Mouse (Mus musculus) left cerebral cortex, postnatal 4 days (tissue): ENCODE measurements at regions not wholly inside any gene's neighbourhood (a gene's known extent, or its start where the extent isn't known, plus 50 kb on each side); places are given as distances from the start of the nearest gene placed in this dataset.
"Not testable (repeated sequence)": the region's sequence is repeated elsewhere in the genome, so short reads cannot be mapped to it uniquely, and the experiment has no call there.

Source experiments
- DNase-seq: peaks from one replicate; pipeline ENCODE4 v3.0.0-alpha.2; 2022
- intact Hi-C: fragments of 180-260 bp; cut with DNase I; formaldehyde crosslinking; loops from one replicate; pipeline ENCODE4 v1.15.1; 2025

DNA sequence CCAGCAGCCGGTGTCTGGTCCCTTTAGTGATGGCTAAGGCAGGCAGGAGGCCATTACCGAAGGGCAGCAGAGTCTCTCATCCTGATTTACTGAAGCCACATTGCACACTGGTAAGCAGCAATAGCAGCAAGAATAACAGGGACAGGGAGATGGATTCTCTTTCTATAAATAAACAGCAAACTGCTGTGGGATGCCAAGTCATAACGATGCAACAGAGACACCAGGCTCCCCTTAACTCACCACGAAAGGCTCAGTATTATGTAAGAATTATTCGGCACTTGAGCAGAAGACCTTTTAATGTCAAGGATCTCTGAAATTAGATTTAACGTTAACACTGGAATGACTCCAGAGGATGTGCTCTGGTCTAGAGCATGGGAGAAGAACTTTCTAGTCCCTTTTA is 202.1 kb downstream of the Ddx10 start:
- no peak for DNase-seq
- intact Hi-C loops = no loop called here

DNA sequence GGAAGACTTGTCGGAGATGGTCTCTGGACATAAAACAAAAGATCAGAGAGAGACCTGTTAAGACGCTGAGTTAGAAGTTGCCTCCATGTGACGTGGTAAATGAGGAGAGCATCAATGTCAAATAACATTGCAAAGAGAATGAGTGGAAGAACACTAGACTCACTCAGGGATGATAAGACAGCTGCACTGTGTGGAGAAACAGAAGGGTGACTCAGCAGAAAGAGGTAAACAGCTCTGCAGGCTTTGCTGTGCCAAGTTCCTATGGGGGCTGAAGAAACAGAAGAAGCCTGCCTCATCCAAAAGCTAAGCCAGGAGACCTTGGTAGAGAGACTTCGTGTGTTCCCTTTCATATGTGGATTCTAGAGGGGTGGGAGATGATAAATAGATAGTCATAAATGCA is 214.1 kb downstream of the Ddx10 start:
- DNase-seq = no peak

DNA sequence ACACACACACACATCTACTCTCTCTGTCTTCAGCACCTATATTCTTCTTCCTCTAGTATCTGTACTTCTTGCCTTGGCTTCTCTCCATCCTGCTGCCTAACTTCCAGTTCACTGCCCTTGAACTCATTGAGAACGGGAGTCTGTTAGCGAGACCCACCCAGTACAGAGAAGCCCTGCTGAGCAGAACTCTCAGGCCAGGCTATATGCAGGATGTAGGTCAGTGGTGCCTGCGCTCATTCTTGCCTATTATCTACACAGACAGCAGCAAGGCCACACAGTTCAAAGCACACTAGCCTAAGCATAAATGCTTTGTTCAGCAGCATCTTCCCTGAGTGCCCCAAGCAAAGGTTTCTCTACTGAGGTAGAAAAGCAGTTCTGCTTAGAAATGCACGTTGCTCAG is 225.8 kb downstream of the Ddx10 start:
- DNase-seq = no peak
- intact Hi-C loops = no loop called here

More for the DNA sequence above, 214.1 kb downstream of the Ddx10 start:
- intact Hi-C loops = no loop called here

DNA sequence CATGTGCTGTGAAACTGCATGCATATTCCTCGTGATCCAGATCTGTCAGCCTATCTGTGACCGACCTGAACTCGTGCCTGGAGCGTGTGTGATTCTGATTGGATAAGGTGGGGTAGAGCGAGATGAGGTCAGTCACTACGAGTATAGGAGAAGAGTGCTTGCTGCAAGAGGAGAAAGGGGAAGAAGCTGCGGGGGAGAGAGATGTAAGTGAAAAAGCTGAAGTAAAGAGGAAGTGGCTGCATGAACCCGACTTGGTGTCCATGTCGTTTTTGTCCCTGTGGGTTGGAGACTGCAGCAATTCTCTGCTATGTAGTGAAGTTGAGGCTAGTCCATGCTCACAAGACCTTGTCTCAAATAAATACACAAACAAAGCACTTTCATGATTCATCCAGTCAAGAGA is 237.1 kb downstream of the Ddx10 start:
- DNase-seq = no peak
- intact Hi-C loops = no loop called here

DNA sequence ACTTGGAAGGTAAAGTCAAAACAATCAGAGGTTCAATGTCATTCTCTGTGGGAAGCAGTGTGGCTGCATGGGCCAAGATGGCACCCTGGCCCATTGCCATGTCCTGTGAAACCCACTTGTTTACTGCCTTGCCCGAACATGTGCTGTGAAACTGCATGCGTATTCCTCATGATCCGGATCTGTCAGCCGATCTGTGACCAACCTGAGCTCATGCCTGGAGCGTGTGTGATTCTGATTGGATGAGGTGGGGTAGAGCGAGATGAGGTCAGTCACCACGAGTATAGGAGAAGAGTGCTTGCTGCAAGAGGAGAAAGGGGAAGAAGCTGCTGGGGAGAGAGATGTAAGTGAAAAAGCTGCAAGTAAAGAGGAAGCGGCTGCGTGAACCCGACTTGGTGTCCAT is 240.5 kb downstream of the Ddx10 start:
- peak; percentile 11 for DNase-seq
- intact Hi-C loops = no loop called here

DNA sequence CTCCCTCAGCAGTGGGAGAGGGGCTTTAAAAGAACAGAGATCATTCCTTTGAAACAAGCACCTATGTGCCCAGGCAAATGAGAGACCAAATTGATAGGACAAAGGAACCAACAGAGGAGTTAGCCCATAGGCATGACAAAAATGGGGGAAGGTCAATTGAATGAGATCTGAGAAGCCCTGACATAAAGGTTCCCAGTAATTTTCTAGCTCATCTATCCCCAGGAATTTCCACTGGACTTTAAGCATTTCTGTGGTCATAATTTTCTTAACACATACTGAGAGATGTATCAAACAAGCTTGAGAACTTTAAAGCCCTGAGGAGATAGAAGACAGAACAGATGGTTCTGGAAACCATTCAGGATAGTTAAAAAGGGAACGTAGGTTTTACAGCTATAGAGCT is 241.8 kb downstream of the Ddx10 start:
- no peak for DNase-seq
- intact Hi-C loops = no loop called here

DNA sequence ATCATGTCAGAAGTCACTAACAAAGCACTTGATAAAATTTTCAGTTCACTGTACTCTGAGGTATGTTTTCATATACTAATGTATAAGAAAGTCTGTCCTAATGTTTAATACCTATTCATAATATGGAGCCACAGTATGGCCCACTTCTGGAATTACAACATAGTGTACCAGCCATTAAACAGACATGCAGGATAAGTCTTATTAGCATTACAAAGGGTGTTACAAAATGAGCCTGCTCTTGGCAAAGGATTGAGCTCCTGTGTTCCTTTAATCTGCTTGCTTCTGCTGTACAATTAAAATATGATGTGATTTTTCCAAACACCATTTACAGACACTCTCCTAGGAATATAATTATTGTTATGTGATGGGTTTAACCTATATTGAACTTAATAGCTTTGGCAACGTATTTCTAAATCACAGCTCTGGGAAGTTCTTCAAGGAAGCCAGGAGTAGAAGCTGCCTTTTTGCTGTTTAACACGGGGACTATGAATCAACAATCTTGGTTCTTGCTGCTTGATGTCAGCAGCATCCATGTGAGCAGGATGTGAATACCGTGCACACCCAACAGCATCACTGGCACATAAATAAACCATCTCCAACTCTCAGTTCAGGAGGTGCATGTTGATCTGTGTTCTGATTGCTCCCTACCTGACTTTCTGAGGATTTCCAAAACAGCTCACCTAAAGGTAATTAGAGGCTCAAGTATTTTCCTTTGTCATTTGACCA is 243.4 kb downstream of the Ddx10 start:
- DNase-seq = no peak

DNA sequence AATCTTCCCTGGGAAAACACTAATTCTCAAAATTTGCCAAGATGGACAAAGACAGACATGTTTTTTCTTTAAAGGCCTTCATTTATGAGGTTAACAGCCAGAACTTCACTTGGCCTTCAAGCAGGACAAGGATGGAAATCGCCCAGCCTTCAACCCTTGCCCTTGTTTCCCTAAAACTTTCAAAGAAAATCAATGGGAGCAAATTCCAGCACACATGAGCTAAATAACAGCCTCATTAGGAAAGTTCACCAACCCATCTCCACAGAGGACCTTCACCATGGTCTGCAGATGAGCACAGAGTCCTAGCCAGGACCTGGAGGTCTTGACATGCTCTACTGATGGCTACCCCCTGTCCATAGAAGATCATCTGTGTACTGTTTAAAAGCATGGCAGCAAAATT is 271.8 kb downstream of the Ddx10 start:
- intact Hi-C loops = no loop called here

More for the DNA sequence above, 243.4 kb downstream of the Ddx10 start:
- intact Hi-C loops = no loop called here

DNA sequence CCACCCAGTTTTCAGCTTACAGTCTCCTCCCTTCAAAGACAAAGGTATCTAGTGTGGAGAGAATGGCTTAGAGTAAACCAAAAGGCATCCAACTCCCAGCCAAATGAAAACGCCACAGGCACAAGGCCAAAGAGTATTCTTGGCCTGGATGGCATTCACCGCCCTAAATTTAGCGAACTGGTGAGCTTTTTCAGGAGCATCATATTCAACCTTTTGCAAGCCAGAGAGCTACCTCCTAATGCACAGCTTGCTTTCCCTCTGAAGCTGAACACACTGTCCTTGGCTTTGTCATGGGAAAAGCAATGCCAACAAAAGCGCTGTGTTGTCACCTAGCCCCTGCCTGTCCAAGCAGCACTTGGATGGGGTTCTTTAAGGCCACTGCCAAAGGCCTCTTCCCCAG is 282.2 kb downstream of the Ddx10 start:
- DNase-seq = no peak
- intact Hi-C loops = no loop called here

More for the DNA sequence above, 271.8 kb downstream of the Ddx10 start:
- DNase-seq = no peak

DNA sequence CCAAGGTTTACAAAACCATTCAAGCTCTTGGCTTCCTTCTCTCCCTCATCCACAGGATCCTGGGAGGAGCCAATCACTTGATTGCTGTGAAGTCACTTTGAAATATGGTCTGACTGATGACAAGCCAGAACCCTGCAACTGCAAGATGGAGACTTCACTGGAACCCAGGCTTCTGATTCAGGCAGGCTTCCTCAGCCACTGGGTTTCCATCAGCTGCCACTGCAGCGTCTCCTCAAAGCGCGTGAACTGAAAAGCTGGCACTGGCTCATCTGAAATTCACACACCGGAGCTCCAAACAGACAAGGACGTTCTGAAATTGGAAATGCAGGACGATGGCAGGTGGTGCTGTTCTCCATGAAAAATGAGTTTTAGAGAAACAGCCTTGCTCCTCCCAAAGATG is 280.1 kb upstream of the AI593442 start:
- DNase-seq = peak; percentile 65
- intact Hi-C loops = no loop called here

DNA sequence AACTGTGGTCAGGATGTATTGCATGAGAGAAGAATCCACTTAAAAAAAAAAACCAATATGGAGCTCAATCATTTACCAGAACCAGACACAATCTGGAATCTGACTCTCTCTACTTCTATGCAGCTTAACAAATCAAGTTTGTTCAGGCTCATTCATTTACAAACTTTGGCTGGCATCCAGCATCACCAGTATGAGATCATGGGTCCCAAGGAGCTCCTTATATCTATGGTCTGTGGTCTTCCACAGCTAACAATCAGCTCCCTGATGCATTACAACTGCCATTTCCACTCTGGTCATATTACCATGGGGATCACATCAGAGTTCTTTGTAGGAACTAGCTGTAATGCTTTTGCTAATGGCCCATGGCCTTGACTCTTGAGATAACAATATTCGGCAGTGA is 277.7 kb upstream of the AI593442 start:
- intact Hi-C loops = no loop called here
- no peak for DNase-seq

DNA sequence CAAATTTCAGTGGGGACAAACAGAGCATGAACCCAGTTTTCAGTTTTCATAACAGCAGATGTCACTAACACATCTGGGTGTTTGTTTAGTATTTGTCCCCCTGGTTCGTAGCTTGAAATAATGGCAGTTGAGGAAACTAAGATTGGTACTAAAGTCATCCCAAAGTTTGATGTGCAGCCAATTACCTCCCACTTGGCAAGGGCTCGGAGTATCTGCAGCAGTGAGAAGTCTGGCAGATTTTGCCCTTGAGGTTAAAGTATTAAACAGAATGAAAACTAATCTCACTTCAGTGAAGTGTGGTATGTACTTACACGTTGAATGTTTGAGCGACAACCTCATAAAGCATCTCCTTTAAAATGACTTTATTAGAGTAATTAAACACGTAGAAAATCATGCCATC is 264.5 kb upstream of the AI593442 start:
- DNase-seq = peak; percentile 45
- intact Hi-C loops = no loop called here

DNA sequence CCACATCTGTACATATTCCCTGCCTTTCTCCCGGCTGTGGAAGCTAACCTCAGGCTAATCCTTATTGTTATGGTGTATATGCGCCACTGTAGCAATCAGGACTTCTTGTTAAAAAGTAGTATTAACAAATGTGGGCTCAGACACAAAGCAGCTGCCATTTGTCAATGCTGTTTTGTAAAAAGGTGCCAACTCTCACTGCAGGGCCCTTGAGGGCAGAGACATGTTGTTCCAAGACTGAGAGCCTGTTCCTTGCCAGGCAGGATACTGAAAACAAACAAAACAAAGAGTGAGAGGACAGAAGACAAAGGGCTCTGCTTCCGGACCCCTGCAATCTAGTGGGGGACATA is 262.0 kb upstream of the AI593442 start:
- intact Hi-C loops = no loop called here
- DNase-seq = peak; percentile 47

DNA sequence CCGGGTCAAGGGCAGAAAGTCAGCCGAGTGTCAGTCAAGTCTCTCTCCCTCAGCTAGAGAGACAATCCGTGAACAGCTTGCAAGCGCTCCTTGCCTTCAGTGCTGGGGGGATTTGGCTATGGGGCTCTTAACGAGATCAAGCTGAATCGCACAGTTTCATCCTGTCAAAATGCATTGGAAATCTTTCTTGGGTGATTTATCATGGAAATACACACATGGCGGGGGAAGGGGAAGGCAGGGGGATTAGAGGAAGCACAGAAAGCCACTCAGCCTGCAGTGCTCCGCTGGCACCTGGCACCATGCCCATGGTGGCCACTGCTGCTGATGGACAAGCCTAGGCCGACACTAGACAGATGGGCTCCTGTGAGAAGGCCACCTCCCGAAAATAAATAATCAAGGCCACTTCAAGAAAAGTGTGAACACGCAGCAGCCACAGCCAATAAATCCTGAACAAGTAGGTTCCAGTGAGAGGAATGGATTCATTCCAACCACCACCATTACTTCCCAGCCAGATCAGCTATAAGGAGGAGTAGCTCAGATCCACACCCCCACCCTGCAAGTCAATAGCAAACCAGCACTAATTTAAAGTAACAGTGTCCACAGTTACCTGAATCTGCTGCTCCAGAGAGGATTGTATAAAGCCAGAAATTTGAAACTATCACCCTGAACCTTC is 261.5 kb upstream of the AI593442 start:
- DNase-seq = peak; percentile 97
- intact Hi-C loops = no loop called here

DNA sequence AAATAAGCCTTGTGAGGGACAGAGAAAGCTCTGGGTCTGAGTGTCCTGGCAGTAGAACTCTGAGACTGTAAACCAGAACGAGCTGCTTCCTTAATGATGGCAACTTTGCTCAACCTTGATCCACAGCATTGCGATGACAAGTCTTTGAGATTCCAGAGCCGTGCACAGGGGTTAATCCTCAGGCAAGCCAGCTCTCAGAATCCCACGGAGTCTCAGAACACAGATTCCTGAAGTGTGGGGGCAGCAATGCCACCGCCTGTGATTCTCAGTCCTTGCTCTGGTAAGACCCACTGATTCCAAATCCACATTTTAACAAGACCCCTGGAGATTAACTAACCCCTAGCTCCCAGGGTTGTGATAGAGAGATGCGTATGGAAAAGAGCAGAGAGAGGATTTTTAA is 255.5 kb upstream of the AI593442 start:
- intact Hi-C loops = no loop called here
- no peak for DNase-seq

DNA sequence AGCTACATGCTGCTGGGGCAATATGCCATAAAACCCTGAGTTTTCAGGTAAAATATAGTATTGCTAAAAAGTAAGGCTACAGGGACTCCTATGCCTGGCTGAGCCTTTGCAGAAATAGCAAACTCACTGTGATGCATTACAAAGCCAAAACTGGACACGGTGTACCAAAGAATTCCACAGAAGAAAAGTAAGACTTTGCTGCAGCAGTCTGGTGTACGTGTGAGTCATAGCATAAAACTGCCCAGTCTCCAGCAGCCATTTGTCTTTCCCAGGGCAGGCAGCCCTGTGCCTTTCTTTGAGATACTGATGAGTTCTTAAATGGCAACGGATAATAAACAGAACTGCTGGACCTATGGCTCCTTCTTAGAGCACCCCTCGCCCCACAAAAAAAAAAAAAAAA is 237.9 kb upstream of the AI593442 start:
- intact Hi-C loops = no loop called here
- DNase-seq = no peak

DNA sequence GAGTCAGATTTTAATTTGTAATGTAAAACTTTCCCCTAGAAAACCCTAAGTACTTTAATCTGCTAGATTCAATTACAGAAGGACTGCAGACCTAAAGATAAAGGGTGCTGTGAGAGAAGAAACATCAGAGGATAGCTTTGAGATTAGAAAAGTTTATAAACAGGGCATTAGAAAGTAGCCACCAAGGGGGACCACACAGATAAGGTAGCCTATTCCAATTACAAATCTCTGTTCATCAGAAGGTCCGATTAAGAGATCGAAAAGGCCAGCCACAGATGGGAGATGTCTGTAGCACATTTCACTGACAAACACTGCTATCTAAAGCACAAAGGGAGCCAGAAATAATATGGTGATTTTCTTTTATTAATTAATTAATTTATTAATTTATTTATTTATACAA is 209.1 kb upstream of the AI593442 start:
- intact Hi-C loops, DNase-seq: not testable (repeated sequence)

DNA sequence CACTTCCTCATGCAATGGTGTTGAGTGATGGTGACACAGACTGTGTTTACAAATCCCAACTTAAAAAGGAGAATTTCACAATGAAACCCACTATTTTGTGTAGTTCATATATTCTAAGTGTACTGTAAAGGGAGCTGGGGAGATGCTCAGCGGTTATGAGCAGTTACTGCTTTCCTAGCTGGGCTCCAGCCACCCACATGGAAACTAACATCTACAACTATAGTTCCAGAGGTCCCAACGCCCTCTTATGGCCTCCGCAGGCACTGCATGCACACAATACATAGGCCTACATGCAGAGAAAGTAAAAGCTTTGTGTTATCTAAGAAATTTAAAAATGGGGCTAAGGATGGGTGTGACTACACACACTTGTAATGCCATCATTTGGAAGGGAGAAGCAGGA is 208.4 kb upstream of the AI593442 start:
- DNase-seq, intact Hi-C loops: not testable (repeated sequence)

DNA sequence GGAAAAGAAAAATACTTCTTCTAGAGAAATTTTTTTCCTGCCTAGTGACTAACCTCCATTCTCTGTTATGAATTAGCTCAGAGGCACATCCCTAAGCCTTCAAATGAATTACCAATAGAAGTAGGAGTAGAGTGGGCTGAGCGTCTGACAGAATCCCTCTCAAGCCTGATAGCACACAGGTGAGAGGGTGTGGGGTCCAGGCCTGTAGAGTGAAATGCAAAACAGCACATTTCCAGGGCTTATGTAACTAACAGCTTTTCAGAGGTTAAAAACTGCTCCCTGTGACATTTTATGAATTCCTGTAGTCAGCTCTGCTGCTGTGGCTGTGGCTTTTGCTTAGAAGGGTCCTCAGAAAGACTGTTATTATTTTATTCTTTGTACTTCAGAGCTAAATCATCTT is 187.7 kb upstream of the AI593442 start:
- DNase-seq = no peak
- intact Hi-C loops = no loop called here

DNA sequence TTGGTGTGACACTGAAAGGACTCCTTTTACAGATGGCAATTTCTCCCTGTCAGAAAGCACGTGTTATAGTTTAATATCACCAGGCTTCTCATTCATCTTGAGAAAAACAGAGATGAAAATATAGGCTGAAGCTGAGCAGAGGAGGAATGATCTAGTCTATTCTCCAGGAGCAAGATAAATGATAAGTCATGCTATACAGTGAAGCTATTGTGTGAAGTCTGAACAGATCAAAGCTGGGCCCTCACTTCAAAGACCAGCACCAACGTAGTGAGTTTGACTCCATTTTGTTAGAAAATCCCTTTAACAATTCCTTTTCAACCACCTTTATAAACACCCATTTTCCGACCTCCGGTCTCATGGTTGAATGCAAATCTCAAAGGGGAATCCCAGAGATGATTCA is 180.7 kb upstream of the AI593442 start:
- intact Hi-C loops = no loop called here
- no peak for DNase-seq

DNA sequence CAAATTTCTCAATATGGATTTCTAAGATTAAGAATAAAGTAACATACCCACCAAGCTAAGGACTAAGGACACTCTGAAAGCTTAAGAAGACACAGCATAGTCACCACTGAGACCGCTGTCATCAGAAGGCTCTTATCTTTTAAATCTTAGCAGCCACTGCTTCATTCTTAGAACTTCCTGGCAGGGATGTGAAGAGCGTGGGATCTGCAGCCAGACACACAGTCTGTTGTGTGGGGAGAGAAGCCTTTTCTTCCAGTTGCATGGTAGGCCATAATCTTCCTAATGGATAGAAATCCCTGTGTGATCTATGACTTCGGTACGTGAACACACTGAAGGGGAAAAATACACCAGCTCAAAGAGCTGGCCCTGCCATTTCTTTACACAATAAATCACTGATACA is 178.8 kb upstream of the AI593442 start:
- intact Hi-C loops = no loop called here
- DNase-seq = no peak

DNA sequence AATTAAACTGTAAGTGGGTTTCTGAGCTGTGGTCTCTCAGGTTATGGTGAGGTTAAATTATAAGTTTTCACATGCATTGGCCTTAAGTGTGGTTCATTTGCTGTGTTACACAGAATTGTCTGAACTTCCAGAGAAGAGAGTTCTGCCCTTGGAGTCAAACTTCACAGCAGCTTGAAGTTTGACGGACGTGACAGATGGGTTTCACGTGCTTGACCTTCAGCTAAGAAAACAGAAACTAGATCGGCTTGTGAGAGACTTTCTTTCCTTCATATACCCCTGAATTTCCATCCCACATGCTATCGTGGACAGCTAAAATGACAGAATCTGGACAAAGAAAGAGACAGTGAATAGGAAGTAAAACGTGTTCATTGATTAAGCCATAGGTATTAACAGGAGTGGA is 173.8 kb upstream of the AI593442 start:
- intact Hi-C loops = no loop called here
- no peak for DNase-seq

DNA sequence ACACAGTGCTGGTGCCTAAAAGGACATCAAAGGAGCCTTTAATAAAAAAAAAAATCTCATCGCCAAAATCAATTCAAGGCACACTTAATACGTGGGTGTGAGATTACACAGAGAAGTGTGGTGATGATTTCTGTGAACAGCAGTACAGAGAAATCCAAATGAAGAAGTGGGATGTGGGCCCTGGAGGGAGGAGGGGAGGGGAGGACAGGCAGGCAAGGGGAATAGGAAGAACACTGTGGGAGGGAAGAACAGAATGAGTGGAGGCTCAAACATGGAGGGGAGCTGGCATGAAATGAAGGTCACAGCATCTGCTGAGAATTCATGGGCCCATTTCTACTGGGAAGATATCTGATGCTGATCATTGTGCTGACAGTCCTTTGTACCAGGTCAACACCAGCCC is 171.0 kb upstream of the AI593442 start:
- DNase-seq = no peak
- intact Hi-C loops = no loop called here
